Mouse (Mus musculus) lung, postnatal 0 days (tissue): ENCODE results near the gene Ramp1.

Experiments
- CTCF ChIP-seq: IDR thresholded peaks from 2 replicates; pipeline ENCODE4 v1.5.1; 2016; ENCODE audit warnings: antibody characterized with exemption, mild to moderate bottlenecking
- EP300 ChIP-seq: IDR thresholded peaks from 2 replicates; pipeline ENCODE4 v1.6.1; 2016; ENCODE audit warnings: antibody characterized with exemption, mild to moderate bottlenecking, control low read depth

DNA sequence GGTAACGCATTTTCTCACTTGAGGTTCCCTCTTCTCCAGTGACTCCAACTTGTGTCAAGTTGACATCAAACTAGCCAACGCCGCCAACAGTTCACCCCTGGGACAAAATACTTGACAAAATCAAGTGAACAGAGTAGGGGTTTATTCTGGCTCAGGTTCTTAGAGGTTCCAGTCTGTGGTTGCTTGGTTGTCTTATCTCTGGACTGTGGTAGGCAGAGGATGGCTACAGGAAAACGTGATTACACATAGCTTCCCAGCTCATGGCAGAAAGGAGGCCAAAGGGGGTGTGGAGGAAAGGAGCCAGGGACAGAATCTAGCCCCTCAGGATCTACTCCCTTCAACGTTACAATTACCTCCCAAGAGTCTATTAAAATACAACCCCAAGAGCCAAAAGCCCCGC lies 7.1 kb downstream of the Ramp1 start:
- TF ChIP-seq CTCF = no peak
- TF ChIP-seq EP300 = no peak
